In genomic region chr17:4945311-4945751, GRCm38 (mm10) we compare ENCODE assay signal across 9 mouse cellular contexts. TPM values are rescaled to one million over a fixed set of nuclear protein-coding genes. Genes with fewer than 3 reads are reported as not detected.
DNase-seq lines count a peak whose midpoint lies in the region; ATAC-seq lines count a peak whose summit lies in the region.
"Had no signal": no experiment of that assay in that cellular context is flagged by ENCODE, and none has a peak within 500 bp of the region (broad histone marks: within the 10 kb centered on the region; RNA-seq: fewer than 3 reads in every experiment).

No protein-coding gene starts in this region.

- intact Hi-C loops in heart, postnatal 14 days (cut with DNase I) = no loop called here

- DNase-seq in heart, postnatal 14 days = no peak
- DNase-seq in cerebellum, adult 8-10 months = peak; percentile 64
- peak; percentile 64 for DNase-seq in lung, postnatal 25 days (ENCODE audit: low spot score)
- DNase-seq in adrenal gland, postnatal 25 days = no peak
- no peak for DNase-seq in T-cell, adult 2 months (ENCODE audit: low spot score)
- DNase-seq in midbrain, embryonic 14.5 days = no peak
- DNase-seq: right cerebral cortex, postnatal 25 days had no signal

- peaks cover 18% of the 10 kb centered on the region for H3K4me1 ChIP-seq in heart, embryonic 16.5 days (ENCODE audit: control insufficient read depth, insufficient read depth, low read length)
- H3K4me1 ChIP-seq in intestine, embryonic 16.5 days (ENCODE audit: control insufficient read depth, insufficient read depth, low read length) = peaks cover 14% of the 10 kb centered on the region
- H3K4me1 ChIP-seq in midbrain, embryonic 14.5 days (ENCODE audit: control insufficient read depth, insufficient read depth, low read length) = peaks cover 14% of the 10 kb centered on the region

- H3K9me3 ChIP-seq in heart, embryonic 16.5 days (replicated peaks; ENCODE audit: control insufficient read depth, low read length) = no peaks in the 10 kb centered on the region
- no peaks in the 10 kb centered on the region for H3K9me3 ChIP-seq in intestine, embryonic 16.5 days (ENCODE audit: control insufficient read depth, low read length)
- no peaks in the 10 kb centered on the region for H3K9me3 ChIP-seq in midbrain, embryonic 14.5 days (ENCODE audit: control insufficient read depth, low read length)

- H3K9ac ChIP-seq in heart, embryonic 16.5 days (ENCODE audit: low read length) = peak overlapping the region; percentile 60; the same call in 1 of the 2 replicates
- H3K9ac ChIP-seq in intestine, embryonic 16.5 days (ENCODE audit: low read depth, low read length) = peak overlapping the region; percentile 58
- H3K9ac ChIP-seq in midbrain, embryonic 14.5 days (replicated peaks; ENCODE audit: low read length) = no peak overlapping the region

- no peaks in the 10 kb centered on the region for H3K27me3 ChIP-seq in heart, embryonic 16.5 days (ENCODE audit: control insufficient read depth, insufficient read depth, low read length)
- no peaks in the 10 kb centered on the region for H3K27me3 ChIP-seq in intestine, embryonic 16.5 days (replicated peaks; ENCODE audit: control insufficient read depth, insufficient read depth, low read length)
- no peaks in the 10 kb centered on the region for H3K27me3 ChIP-seq in midbrain, embryonic 14.5 days (ENCODE audit: control insufficient read depth, insufficient read depth, low read length)

- ATAC-seq in heart, embryonic 16.5 days (replicated peaks; ENCODE audit: extremely low read depth, insufficient read depth, low FRiP score) = no peak
- no peak for ATAC-seq in intestine, embryonic 16.5 days
- no peak for ATAC-seq in midbrain, embryonic 14.5 days (ENCODE audit: low FRiP score, low TSS enrichment)

- H3K4me3 ChIP-seq in heart, embryonic 16.5 days (ENCODE audit: low read length) = no peak overlapping the region
- H3K4me3 ChIP-seq in intestine, embryonic 16.5 days (ENCODE audit: low read length) = no peak overlapping the region
- no peak overlapping the region for H3K4me3 ChIP-seq in midbrain, embryonic 14.5 days (replicated peaks; ENCODE audit: low read depth, low read length)

- peak overlapping the region; percentile 61 for H3K4me2 ChIP-seq in heart, embryonic 16.5 days (ENCODE audit: low read depth, low read length)
- peak overlapping the region; percentile 53 for H3K4me2 ChIP-seq in intestine, embryonic 16.5 days (ENCODE audit: low read depth, low read length)
- no peak overlapping the region for H3K4me2 ChIP-seq in midbrain, embryonic 14.5 days (ENCODE audit: low read length)

- H3K36me3 ChIP-seq in heart, embryonic 16.5 days (ENCODE audit: control insufficient read depth, insufficient read depth) = no peaks in the 10 kb centered on the region
- no peaks in the 10 kb centered on the region for H3K36me3 ChIP-seq in intestine, embryonic 16.5 days (ENCODE audit: control insufficient read depth, insufficient read depth, low read length)
- no peaks in the 10 kb centered on the region for H3K36me3 ChIP-seq in midbrain, embryonic 14.5 days (ENCODE audit: control insufficient read depth, insufficient read depth, low read length)

- peak overlapping the region; percentile 67 for H3K27ac ChIP-seq in heart, embryonic 16.5 days (ENCODE audit: low read length)
- peak overlapping the region; percentile 94 for H3K27ac ChIP-seq in intestine, embryonic 16.5 days (ENCODE audit: low read length)
- no peak overlapping the region for H3K27ac ChIP-seq in midbrain, embryonic 14.5 days (replicated peaks; ENCODE audit: low read depth, low read length)

- 76% methylated on average over 6 of the region's 6 CpGs for WGBS in heart, embryonic 16.5 days
- 64% methylated on average over 6 of the region's 6 CpGs for WGBS in intestine, embryonic 16.5 days
- 69% methylated on average over 6 of the region's 6 CpGs for WGBS in midbrain, embryonic 14.5 days

RNA-seq across cellular contexts. Expression of gene Arid1b, which starts 48.8 kb away (rescaled TPM):
- 7.1 TPM in 2 replicates for polyA plus RNA-seq in heart, embryonic 16.5 days (2015; fragmentation: Nextera tagmentation; extraction: Ambion mirVana)
- 10 to 100 TPM; 33.6 to 36.6 TPM for total RNA-seq in heart, postnatal 14 days (2021)
- polyA plus RNA-seq in intestine, embryonic 16.5 days (2015; fragmentation: Nextera tagmentation; extraction: Ambion mirVana) = 5.8 and 6.5 TPM in 2 replicates
- total RNA-seq in adrenal gland, postnatal 25 days (2021) = 85.8 and 86.1 TPM in 2 replicates
- polyA plus RNA-seq in midbrain, embryonic 14.5 days (2014; fragmentation: Nextera tagmentation; extraction: Ambion mirVana) = 22.8 and 23.8 TPM in 2 replicates

Comparison
In these comparisons a context has a peak if more than half of its experiments do, and no peak if none do; other contexts are left out.
1. DNase-seq: peak in cerebellum, adult 8-10 months (single experiment) and lung, postnatal 25 days (single experiment); none in heart, postnatal 14 days (0 of 2), adrenal gland, postnatal 25 days (single experiment), T-cell, adult 2 months (single experiment) and midbrain, embryonic 14.5 days (single experiment).